Mouse (Mus musculus): ENCODE data around the gene Pde1a. TPM values are rescaled to one million over a fixed set of nuclear protein-coding genes. Genes with fewer than 3 reads are reported as not detected.

Pde1a gene
- total RNA-seq (2014; fragmentation: Nextera tagmentation), result not detected in 2 replicates
- not detected in 2 replicates for total RNA-seq (2017)

DNA sequence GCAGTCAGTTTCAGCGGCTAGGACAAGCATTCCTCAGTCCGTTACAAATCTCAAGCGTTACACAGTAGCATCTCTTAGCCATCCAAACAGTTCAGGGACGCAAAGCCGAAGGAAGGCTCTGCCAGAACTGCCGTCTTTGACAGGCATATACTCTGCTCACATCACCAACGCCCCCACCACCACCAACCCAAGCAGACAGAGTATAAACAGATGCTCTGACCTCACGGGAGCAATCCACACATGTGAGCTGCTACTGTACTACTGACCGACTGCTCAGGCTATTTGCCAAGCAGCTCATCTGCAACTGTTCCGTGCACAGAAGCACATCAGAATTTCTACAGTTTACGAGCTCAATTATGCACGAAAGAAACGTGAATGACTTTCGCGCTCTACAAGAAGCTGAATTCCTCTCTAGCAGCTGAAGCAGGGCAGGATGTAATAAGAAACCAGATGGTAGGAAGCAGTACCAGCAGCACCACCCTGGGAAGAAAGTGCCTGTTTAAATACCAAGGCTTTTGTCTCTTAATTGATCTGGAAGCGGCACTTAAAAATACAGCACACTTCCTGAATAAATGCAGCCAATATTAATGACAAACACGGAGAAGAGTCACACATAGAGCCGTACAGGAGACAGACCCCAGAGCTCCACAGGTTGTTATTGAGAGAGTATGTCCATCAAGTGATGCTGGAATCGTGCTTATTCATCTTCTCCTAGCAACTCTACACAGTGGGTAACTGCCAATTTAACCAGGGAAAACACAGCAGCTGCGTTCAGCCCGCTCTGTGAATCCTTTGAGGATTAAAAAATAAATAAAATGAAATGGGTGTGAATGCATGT lies at the start of gene Pde1a:
Gene Pde1a, minus strand, starts transcription at position 598 of the 838 bp plus-strand sequence.
- no peak for ATAC-seq (replicated peaks; ENCODE audit: low FRiP score, low TSS enrichment, poor library complexity, severe bottlenecking)

DNA sequence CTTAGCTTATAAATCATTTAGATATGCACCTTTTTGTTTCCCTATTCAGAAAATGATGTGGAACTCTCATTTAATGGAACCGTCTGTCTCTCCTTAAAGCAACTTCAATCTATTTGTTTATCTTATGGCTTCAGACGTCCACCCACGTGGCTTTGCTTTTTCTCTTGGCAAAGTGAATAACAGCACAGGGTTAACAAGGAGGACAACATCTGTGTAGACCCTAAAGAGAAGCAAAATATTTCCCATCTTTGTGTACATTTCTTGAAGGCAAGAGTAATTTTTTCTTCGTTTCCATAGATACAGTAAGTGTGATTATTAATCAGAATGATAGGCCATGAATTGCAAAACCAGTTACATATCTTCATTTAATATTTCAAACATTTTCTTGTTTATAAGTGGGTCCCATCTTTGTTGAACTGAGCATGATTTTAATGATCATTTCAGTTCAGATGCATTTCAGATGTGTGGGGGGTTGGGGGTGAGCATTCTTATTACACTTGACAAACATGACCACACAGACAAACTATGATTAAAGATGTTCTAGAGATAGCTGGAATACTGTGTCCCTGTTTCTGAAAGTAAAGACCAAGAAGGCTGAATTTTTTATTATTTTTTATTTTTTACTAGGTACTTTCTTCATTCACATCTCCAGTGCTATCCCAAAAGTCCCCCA lies 49.5 kb upstream of the Pde1a start:
- ATAC-seq (replicated peaks; ENCODE audit: low FRiP score, low TSS enrichment, poor library complexity, severe bottlenecking), result no peak

DNA sequence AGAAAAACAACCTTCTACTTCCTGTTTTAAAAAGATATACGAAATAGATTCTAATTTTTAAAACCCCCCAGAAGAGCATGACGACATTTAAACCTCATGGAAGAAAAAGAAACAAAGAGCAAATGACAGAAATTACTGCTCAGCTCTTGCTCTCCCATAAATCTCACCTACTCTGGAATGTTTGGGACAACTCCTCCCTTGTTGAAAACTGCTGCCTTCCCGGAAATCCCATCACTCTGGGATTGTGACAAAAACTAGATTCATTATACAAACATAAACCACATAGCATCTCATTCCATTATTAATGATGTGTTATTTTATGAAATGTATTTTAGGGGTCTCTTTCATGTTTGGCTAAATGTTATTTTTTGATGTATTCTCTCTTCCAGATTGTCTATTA lies 48.9 kb upstream of the Pde1a start:
- ATAC-seq (replicated peaks; ENCODE audit: low FRiP score, low TSS enrichment, poor library complexity, severe bottlenecking), result no peak

DNA sequence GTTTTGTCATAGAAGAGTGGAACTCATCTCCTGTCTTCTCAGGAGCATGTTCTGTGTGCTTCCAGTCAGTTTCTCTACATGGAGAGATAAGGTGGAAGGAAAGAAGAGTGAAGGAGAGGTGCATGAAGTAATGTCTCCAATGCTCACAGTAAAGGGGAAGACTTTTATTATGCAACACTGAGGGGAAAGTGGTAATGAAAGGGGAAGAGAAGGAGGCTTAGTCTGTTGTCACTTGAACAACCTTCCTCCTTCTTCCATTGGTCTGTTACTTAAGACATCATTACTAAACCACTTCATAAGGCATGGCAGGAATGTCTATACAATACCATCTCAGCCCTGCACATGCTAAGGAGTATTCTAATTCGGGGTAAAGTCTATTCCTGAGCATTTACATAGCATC lies 38.8 kb upstream of the Pde1a start:
- ATAC-seq (replicated peaks; ENCODE audit: low FRiP score, low TSS enrichment, poor library complexity, severe bottlenecking), result no peak

GRCm38 (mm10) chr2:80158784-80159183 lies 29.5 kb upstream of the Pde1a start:
- ATAC-seq (replicated peaks; ENCODE audit: low FRiP score, low TSS enrichment, poor library complexity, severe bottlenecking), result no peak

GRCm38 (mm10) chr2:80158196-80158595 lies 28.9 kb upstream of the Pde1a start:
- ATAC-seq (replicated peaks; ENCODE audit: low FRiP score, low TSS enrichment, poor library complexity, severe bottlenecking), result no peak

GRCm38 (mm10) chr2:80150019-80150418 lies 20.8 kb upstream of the Pde1a start:
- no peak for ATAC-seq (replicated peaks; ENCODE audit: low FRiP score, low TSS enrichment, poor library complexity, severe bottlenecking)

- no peak for ATAC-seq (replicated peaks; ENCODE audit: low FRiP score, low TSS enrichment, poor library complexity, severe bottlenecking)
These were observed 20.1 kb upstream of the Pde1a start for GRCm38 (mm10) chr2:80149332-80149731.

- ATAC-seq (replicated peaks; ENCODE audit: low FRiP score, low TSS enrichment, poor library complexity, severe bottlenecking), result no peak
These were observed 5.8 kb upstream of the Pde1a start for GRCm38 (mm10) chr2:80135076-80135475.

GRCm38 (mm10) chr2:80132677-80133076 lies 3.4 kb upstream of the Pde1a start:
- ATAC-seq (replicated peaks; ENCODE audit: low FRiP score, low TSS enrichment, poor library complexity, severe bottlenecking), result no peak

DNA sequence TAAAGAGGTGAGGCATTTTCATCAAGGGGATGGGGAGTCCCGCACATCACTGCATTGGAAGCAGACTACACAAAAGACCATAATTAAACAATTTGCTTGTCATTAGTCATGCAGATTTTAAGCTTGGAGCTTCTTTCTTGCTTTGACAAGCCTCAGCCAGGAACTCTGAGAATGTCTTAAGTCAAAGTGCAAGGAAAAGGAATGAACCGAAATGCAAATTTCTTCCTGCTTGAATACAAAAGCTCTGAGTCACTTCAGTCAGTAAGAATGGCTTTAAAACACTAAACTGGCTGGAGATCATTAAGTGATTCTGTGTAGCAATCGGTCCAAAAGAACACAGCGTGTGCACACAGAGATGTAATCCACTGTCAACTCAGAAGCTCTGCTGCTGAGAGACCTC lies 2.6 kb downstream of the Pde1a start:
- no peak for ATAC-seq (replicated peaks; ENCODE audit: low FRiP score, low TSS enrichment, poor library complexity, severe bottlenecking)

- ATAC-seq (replicated peaks; ENCODE audit: low FRiP score, low TSS enrichment, poor library complexity, severe bottlenecking), result no peak
These were observed 42.4 kb downstream of the Pde1a start for GRCm38 (mm10) chr2:80086891-80087290.

- ATAC-seq (replicated peaks; ENCODE audit: low FRiP score, low TSS enrichment, poor library complexity, severe bottlenecking), result no peak
These were observed 49.0 kb downstream of the Pde1a start for GRCm38 (mm10) chr2:80080090-80080821.

GRCm38 (mm10) chr2:80079618-80080017 lies 49.6 kb downstream of the Pde1a start:
- ATAC-seq (replicated peaks; ENCODE audit: low FRiP score, low TSS enrichment, poor library complexity, severe bottlenecking), result no peak

- ATAC-seq (replicated peaks; ENCODE audit: low FRiP score, low TSS enrichment, poor library complexity, severe bottlenecking), result no peak
These were observed 52.9 kb downstream of the Pde1a start for GRCm38 (mm10) chr2:80076323-80076722.

DNA sequence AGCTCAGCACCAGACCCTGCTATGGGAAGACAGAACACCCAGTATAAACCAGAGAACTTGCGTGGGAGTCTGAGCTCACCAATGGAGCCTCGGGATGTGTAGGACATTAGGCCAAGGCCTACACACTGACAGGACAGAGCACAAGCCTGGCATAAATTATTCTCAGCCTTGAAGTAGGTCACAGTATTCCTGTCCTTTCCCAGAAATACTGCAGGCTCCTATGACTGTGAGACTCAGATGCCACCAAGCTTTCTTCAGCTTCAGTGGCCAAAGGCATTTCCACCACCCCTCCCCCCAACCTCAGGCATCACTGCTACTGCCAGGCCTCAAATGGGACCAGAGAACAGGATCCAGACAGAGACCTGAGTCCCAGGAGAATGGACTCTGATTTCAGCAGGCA lies 54.7 kb downstream of the Pde1a start:
- ATAC-seq (replicated peaks; ENCODE audit: low FRiP score, low TSS enrichment, poor library complexity, severe bottlenecking), result no peak

DNA sequence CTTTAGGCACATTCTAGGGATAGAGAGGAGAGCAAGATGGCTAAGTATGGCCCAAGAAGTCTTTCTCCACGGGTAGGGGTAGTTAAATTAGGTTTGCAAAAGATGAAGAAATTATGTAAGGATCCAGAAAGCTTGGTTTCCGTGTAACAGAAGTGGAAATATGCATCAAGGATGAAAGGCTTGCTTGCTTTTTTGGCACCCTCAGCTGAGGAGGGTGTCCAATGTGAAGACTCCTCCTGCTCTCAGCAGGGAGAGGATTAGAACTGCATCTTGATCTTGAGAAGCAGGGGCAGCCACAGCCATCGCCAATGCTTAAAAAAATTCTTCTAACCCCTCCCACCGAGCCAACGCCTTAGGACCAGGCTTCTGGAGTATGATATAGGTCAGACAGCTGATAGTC lies 55.2 kb downstream of the Pde1a start:
- no peak for ATAC-seq (replicated peaks; ENCODE audit: low FRiP score, low TSS enrichment, poor library complexity, severe bottlenecking)

DNA sequence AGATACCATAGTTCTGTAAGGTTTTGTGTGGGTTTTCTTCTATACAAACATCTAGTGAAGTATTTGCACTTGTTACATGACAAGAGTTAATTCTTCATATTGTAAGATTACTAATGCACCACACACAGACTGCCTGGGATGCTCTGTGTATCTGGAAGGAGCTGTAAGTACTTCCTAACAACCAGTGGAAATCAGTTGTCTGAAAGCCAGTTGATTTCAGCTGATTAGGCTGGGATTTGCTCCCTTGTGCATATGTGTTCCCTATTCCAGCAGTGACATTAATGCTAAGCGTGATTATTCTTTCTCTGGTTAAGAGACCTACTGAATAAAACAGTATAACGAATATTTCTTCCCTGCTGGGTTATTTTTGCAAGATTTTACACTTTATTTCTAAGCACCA lies 55.8 kb downstream of the Pde1a start:
- no peak for ATAC-seq (replicated peaks; ENCODE audit: low FRiP score, low TSS enrichment, poor library complexity, severe bottlenecking)

DNA sequence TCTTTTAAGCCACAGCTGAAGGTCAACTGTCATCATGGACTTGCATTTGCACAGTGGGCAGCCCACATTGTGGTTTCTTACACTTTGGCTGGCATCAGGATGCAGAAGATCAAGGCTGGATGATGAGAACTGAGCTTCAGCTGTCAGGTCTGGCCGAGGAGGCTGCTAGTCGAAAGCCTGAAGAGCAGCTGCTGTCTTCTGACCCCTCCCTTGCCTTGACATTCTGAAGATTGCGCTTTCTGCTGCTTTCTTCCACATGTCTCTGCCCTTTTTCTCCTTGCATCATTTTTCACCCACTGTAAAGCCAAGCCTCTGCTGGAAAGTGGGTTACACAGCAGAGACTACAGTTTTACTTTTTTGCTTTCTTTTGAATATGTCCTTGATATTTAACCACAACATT lies 59.5 kb downstream of the Pde1a start:
- no peak for ATAC-seq (replicated peaks; ENCODE audit: low FRiP score, low TSS enrichment, poor library complexity, severe bottlenecking)

DNA sequence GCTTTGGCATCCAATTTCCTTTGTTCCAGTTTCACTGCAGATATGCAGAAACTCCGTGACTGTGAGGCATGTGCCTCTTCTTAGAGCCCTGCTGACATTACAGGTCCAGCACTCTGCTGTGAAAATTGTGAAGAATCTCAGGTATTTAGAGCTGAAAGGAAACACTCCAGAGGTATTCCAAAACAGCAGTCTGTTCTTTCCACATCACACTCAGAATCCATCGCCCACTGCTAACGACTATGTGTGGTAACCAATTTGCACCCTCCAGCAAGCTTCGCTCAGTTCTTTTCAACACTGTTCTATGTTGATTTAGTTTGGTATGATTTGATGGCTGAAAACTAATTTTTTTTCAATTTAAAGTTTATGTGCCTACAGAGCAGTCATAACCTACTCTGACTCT lies 62.8 kb downstream of the Pde1a start:
- no peak for ATAC-seq (replicated peaks; ENCODE audit: low FRiP score, low TSS enrichment, poor library complexity, severe bottlenecking)
